Mouse (Mus musculus) lung, postnatal 14 days (tissue): Measurements from ENCODE around the gene Fam72a.
A peak's percentile ranks its signal among the peaks of the same experiment; 100 is the strongest.

Experiments
- DNase-seq: peaks from one replicate; pipeline ENCODE4 v3.0.0; 2021

Fam72a gene

DNA sequence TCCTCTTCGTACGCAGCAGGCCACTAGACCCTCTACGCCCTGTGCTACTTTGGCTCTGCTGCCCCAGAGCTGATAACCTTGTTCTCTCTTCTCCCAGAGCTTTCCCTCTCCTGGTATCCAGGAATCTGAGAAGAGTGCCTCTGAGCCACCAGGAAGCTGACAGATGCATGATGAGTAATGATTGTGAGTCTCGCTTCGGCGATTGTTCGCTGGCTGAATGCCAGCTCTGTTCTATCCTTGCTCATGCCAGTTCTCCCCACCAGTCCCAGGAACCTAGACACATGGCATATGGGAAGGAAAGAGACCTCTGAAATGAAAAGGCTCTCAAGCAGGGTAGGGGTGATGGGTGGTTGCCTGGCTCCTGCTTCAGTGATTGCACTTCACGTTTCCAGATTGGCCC, 59.1 kb downstream of the Fam72a start:
- DNase-seq: peak; percentile 4
